Mouse (Mus musculus) kidney, adult 8-10 months (tissue): ENCODE measurements at regions not wholly inside any gene's neighbourhood (a gene's known extent, or its start where the extent isn't known, plus 50 kb on each side); places are given as distances from the start of the nearest gene placed in this dataset.

Experiments
- DNase-seq, 2 experiments: peaks; one replicate each; pipeline ENCODE4 v3.0.0; 2022

- DNase-seq = no peak
These were observed 191.4 kb downstream of the Rap2a start for GRCm38 (mm10) chr14:120669665-120670064.

GRCm38 (mm10) chr14:120675752-120676151, 197.5 kb downstream of the Rap2a start:
- no peak for DNase-seq

GRCm38 (mm10) chr14:120678533-120678932, 200.3 kb downstream of the Rap2a start:
- no peak for DNase-seq

- no peak for DNase-seq
These were observed 200.8 kb downstream of the Rap2a start for GRCm38 (mm10) chr14:120679072-120679471.

GRCm38 (mm10) chr14:120680272-120680671, 202.0 kb downstream of the Rap2a start:
- DNase-seq = no peak

- DNase-seq = no peak
These were observed 207.0 kb downstream of the Rap2a start for GRCm38 (mm10) chr14:120685263-120685662.

- no peak for DNase-seq
These were observed 207.6 kb downstream of the Rap2a start for GRCm38 (mm10) chr14:120685877-120686276.

- DNase-seq = no peak
These were observed 208.5 kb downstream of the Rap2a start for GRCm38 (mm10) chr14:120686751-120687150.

- no peak for DNase-seq
These were observed 211.6 kb upstream of the Ipo5 start for GRCm38 (mm10) chr14:120699378-120699777.

GRCm38 (mm10) chr14:120705301-120705801, 205.7 kb upstream of the Ipo5 start:
- DNase-seq = peak in 1 of 2 experiments; percentile 27

- no peak for DNase-seq
These were observed 200.2 kb upstream of the Ipo5 start for GRCm38 (mm10) chr14:120710782-120711181.

- DNase-seq = peak in 1 of 2 experiments; percentile 39
These were observed 190.3 kb upstream of the Ipo5 start for GRCm38 (mm10) chr14:120720464-120721445.

GRCm38 (mm10) chr14:120721593-120722461, 189.2 kb upstream of the Ipo5 start:
- DNase-seq = no peak

GRCm38 (mm10) chr14:120722546-120723112, 188.4 kb upstream of the Ipo5 start:
- peak; percentile 3 to 23 for DNase-seq

- DNase-seq = no peak
These were observed 182.9 kb upstream of the Ipo5 start for GRCm38 (mm10) chr14:120728107-120728506.

- no peak for DNase-seq
These were observed 180.8 kb upstream of the Ipo5 start for GRCm38 (mm10) chr14:120730226-120730625.

- no peak for DNase-seq
These were observed 179.2 kb upstream of the Ipo5 start for GRCm38 (mm10) chr14:120731679-120732281.

GRCm38 (mm10) chr14:120732400-120733138, 178.5 kb upstream of the Ipo5 start:
- DNase-seq = no peak

GRCm38 (mm10) chr14:120741492-120742054, 169.5 kb upstream of the Ipo5 start:
- no peak for DNase-seq

GRCm38 (mm10) chr14:120754011-120754410, 157.0 kb upstream of the Ipo5 start:
- no peak for DNase-seq

- DNase-seq = no peak
These were observed 155.6 kb upstream of the Ipo5 start for GRCm38 (mm10) chr14:120755389-120755788.
